Mouse (Mus musculus) layer of hippocampus, adult 8-10 months (tissue): Measurements from ENCODE around the gene Chst11. TPM values are rescaled to one million over a fixed set of nuclear protein-coding genes. Genes with fewer than 3 reads are reported as not detected.

Experiments
- DNase-seq, 2 experiments: peaks; one replicate each; pipeline ENCODE4 v3.0.0; 2022; ENCODE audit warnings: low spot score in 2 of 2
- total RNA-seq, 4 experiments: library from RNA; stranded (reverse); gene quantifications; 2 replicates each; pipeline ENCODE4 v1.2.4; 2022

Chst11 gene
- total RNA-seq, 4 experiments from 2014 or later, result 50.0 to 55.8 (median 50.9) TPM

- DNase-seq, result no peak
Observed at GRCm38 (mm10) chr10:83032559-83032958, 47.3 kb downstream of the Chst11 start.

GRCm38 (mm10) chr10:83036340-83037045, 51.2 kb downstream of the Chst11 start:
- no peak for DNase-seq

DNA sequence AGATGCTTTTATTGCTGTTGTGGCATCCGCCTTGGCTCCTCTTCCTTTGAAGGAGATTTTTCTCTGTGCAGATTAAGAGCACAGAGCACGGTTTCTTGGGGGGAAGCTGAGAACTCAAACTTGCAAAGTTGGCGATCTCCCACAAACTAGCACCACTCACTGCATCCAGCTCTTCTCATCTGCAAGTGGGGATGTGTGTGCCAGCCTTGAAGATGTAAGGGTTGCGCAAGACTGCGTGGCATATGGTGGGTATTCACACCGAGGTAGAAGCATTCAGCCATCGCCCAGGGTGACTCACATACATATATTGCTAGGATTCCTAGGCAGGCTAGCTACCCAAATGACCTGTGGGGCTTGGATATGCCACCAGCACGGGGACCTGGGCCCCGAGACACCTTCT, 52.9 kb downstream of the Chst11 start:
- peak in 1 of 2 experiments; percentile 41 for DNase-seq

- no peak for DNase-seq
Observed at GRCm38 (mm10) chr10:83039414-83039813, 54.1 kb downstream of the Chst11 start.

DNA sequence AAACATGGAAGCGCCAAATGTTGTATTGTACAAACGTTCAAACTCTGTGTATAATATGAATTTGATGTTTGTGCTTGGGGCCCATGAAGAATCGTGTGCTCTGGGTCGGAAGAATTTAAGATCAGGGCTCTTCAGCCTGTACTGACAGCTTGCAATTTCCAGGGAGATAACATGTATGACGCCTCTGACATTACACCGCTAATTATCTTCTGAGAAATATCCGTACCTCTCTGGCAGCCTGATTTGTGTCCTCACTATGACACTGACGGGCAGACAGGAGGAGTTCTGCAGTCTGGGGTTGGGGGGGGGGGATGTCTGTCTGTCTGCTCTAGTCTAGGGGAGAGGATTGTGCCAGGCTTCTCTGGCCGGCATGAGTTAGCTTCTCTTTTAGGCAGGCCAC, 56.6 kb downstream of the Chst11 start:
- DNase-seq, result no peak

- no peak for DNase-seq
Observed at GRCm38 (mm10) chr10:83042613-83043477, 57.5 kb downstream of the Chst11 start.

GRCm38 (mm10) chr10:83043478-83044259, 58.4 kb downstream of the Chst11 start:
- no peak for DNase-seq

- DNase-seq, result peak; percentile 28
Observed at GRCm38 (mm10) chr10:83049174-83049780, 64.0 kb downstream of the Chst11 start.

GRCm38 (mm10) chr10:83053886-83054550, 68.7 kb downstream of the Chst11 start:
- no peak for DNase-seq

DNA sequence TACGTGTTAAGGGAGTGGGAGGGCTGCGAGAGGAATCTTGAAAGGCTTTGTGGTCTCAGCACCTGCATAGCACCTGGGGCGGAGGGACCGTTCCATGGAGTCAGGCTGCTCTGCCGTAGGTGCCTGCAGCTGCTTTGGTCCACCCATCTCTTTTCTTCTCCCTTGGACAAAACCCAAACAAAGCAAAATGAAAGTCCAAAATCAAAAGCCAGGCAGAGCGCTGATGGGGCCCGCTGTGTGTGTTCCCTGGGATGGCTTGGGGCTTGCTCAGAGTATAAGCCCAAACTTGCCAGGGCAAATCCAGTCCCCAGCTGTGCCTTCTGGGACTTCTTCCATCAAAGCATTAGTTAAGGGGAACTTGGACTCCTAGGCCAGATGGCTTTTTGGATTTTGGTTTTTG, 71.0 kb downstream of the Chst11 start:
- DNase-seq, result no peak

DNA sequence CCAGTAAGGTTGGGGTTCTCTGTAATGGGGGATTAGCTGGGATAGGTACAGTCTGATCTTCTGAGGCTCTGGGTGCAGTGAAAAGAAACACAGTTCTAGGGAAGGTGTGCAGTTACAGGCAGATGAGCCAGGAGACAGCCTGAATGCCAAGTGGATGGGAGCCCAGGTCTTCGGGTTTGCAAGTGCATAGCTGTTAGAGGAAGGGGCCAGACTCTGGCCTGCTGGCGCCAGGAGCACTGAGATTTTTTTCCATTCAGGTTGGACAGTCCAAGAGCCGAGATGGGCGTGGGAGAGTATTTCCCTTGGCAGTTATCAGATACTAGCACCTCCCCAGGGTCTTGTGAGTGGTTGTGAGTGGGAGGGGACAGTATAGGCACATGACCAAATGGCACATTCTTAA, 71.6 kb downstream of the Chst11 start:
- no peak for DNase-seq

- no peak for DNase-seq
Observed at GRCm38 (mm10) chr10:83060066-83060782, 74.9 kb downstream of the Chst11 start.

GRCm38 (mm10) chr10:83062315-83062714, 77.0 kb downstream of the Chst11 start:
- peak; percentile 68 to 79 for DNase-seq

DNA sequence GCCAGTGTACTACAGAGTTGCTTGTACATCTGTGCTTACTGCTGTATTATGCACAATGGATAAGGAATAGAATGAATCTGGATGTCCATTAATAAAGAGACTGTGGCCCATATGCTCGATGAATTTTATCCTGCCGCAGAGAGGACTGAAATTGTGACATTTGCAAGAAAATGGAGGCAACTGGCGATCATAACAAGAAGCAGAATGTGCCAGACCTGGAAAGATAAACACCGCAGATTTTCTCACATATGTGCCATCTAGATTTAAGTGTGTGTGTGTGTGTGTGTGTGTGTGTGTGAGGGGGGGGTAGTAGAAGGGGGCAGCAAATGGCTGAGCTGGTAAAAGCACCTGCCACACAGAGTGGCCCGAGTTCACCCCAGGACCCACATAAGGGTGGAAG, 79.5 kb downstream of the Chst11 start:
- DNase-seq, result no peak

- no peak for DNase-seq
Observed at GRCm38 (mm10) chr10:83066159-83066558, 80.9 kb downstream of the Chst11 start.

DNA sequence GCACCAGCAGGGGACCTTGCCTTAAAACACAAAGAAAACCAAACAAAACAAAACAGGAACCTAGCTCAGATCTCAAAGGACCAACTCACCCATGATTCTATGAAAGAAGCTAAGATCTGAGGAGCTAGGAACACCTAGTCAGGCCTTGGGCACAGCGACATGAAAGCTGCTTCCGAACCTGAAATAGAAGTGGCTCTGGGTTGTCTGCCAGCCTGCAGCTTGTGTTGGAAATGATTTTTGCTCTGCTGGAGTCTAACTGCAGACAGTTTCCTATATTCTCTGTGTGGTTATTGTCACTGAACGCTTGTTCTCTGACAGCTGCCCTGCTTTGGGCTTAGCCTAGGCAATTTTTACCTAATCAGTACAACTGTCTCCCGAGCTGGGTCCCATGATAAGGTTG, 82.0 kb downstream of the Chst11 start:
- DNase-seq, result no peak

- DNase-seq, result no peak
Observed at GRCm38 (mm10) chr10:83068466-83068865, 83.2 kb downstream of the Chst11 start.

DNA sequence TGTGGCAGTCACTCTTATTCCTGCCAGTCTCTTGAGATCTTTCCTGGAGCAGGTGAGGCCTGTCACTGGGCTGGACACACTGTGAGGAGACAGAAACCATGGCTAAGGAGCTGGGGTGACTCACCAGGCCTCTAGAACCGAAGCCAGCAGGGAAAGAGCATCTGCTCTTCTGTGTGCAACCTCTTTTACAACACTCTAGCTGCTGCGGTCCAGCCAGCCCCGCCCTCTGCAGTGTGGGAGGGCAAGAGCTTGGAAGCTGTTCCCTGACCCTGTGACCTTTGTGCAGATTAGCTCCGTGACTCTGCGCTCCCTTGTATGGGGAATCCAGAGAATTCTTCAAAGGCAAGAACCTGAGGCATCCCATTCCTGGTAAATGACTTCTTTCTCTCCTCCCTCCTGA, 84.5 kb downstream of the Chst11 start:
- no peak for DNase-seq

DNA sequence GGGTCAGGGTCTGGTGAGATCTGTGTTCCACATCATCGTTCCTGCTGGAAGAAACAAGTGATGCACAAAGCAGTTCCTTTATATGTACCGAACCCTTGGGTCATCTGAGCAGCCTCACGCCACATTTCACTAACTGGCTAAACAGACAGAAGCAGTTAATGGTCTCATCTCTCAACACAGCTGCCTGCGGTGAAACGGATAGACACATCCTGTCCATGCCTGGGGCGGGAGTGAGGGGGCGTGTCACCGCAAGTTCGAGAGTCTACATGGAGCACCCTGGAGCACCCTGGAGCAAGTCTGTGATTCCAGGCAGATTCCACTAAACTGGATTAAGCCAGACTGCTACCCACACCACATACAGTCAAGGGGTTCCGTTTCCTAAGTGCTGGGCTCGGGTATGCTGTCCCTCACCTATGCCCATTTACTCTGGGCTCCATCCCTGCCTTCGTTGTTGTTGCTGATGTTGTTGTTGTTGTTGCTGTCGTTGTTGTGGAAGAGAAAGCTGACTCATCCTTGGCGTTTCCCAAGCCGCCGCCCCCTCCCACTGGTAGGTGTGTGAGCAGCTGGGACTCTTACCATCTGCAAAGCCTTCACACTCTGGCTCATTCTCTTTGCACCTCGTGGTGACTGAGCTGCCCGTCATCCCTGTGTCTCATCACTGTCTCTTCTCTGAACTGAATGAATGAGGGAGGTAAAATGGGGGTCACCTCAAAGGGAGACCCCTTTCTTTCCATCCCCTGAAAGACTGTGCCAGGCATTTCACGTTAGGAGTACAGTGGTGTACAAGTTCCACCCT, 86.7 kb downstream of the Chst11 start:
- DNase-seq, result no peak
